Mouse (Mus musculus) embryonic fibroblast, embryonic 13.5 days (primary cell): ENCODE results near the gene Uchl1.

ENCODE experiments used
- CTCF ChIP-seq: IDR thresholded peaks from 2 replicates; pipeline ENCODE4 v1.5.1; 2011; ENCODE audit warnings: mild to moderate bottlenecking, control low read depth, low read length, moderate library complexity, borderline replicate concordance; ENCODE audit not compliant: insufficient read depth
- POLR2A ChIP-seq: IDR thresholded peaks from 2 replicates; pipeline ENCODE4 v1.6.1; 2011; ENCODE audit warnings: low read depth, mild to moderate bottlenecking, control low read depth, low read length, moderate library complexity

DNA sequence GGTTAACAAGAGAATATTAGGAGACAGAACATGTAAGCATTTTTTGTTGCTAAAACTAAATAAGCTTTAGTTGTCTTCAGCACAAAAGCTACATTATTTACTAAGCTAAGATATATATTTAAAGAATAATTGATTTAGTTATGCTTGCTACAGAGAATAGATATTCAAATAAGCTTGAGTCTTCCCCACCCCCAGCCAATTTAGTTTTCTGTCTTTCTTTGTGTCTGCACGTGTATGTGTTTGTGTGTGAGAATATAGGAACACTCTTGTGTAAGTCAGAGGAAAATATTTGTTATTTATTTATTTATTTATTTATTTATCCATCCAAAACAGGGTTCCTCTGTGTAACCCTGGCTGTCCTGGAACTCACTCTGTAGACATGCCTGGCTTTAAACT is 55.4 kb downstream of the Uchl1 start:
- TF ChIP-seq CTCF (no peak), POLR2A (no peak)
